Mouse (Mus musculus): ENCODE data around the gene Ift80. TPM values are rescaled to one million over a fixed set of nuclear protein-coding genes. Genes with fewer than 3 reads are reported as not detected.

The Ift80 gene
- polyA plus RNA-seq (2015; fragmentation: Nextera tagmentation; extraction: Ambion mirVana), result 5.6 and 6.2 TPM in 2 replicates

DNA sequence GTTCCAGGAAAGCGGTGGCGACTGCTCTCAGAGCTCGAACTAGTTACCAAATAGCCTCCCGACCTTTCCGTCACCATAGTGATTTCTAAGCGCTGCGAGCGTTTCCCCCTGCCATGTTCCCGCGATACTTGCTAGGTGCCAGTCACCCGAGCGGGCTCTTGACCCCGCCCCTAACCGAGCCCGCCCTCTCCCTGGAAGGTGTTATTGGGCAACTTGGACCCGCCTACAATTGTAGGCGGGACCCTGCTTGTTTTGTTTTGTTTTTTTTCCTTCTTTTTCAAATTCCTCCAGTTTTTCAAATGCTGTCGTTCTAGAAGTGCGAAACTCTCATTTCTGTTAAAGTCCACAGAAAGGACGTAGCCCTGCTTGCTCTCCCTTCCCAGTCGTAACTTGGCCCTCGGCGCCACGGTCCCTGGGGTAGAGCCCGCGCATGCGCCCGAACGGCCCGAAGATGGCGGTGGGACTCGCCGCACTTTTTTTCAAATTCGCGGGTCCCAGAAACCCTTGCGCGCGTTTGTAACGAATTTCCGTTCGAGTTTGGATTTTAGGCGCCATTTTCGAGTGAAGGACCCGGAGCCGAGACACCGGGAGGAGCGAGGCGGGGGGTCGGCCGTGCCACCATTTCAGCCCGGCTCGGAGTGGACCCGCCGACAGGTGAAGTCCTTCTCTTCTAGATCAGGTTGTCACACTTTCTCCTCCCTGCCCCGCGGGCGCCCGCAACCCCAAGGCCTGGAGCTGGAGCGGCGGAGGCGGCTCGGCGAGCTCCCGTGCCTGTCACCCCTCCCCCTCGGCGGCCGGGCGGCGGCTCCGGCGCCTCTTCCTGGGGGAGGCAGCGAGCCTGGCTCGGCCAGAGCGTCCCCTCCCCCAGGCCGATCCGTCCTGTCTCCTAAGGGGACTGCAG lies at the start of gene Ift80, which contains the start of gene Smc4:
Gene Ift80, minus strand, starts transcription at position 134 of the 901 bp plus-strand sequence.
Gene Smc4, plus strand, starts transcription at position 302 of the 901 bp plus-strand sequence.

DNA sequence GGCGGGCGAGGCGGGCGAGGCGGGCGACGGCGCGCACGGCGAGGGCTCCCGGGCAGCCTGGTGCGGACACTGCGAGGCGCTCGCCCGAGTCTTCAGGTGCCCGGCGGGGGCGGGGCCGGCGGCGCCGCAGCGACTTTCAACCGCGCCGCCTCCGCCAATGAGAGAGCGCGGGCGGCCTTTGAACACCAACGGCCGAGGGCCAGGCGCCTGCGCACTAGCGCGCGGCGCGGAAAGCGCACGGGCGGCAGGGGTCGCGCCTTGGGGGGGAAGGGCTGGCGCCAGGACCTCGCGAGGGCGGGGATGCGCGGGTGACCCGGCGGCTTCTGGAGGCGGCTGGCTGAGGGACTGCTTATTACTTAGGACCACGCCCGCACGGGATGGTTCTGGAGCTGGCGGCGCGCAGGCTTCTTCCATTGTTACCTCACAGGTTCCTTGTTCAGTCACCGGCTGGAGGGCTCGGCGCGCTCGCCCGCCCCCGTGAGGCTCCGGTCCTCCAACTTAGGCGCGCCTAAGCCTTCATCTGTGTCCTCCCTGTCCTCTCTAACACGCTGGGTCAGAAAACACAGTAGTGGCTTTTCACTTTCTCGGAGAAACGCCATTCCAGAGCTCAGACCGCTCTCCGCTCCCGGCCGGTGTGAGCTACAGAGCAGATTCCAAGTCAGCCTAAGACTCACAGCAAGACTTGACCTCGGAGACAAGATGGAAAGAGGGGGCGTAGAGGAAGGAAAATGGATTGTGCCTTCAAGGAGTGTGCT lies 40.5 kb upstream of the Ift80 start, which contains the start of gene Trim59:
Gene Trim59, minus strand, starts transcription at position 111 of the 755 bp plus-strand sequence.

DNA sequence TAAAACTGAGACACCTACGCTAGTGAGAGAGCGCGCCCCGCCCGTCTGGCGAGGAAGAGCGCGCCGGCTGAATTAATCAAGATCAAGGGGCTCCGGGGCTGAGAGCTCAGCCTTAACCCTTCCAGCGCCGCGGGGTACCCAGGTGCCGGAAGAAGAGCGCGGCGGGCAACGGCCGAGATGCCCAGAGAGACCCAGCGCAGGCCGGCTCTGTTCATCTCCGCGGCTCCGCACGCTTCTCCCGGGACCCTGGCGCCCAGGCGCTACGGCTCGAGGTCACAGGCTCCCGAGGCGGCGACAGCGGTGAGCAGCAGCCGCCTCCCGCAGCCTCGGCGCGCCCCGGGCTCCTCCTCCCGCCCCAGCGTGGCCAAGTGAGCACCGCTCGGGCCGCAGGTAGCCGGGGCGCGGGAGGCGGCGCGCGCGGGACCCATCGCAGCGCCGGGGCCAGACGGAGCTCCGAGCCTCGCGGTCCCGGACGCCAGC lies 135.1 kb downstream of the Ift80 start, which contains the start of gene 1110032F04Rik:
Gene 1110032F04Rik, plus strand, starts transcription at position 376 of the 480 bp plus-strand sequence.

MicroRNAs within 50 kb of the gene (microRNA counts, 519-probe panel; counts per million panel counts)
- microRNA mmu-miR-15b, result 5,764 counts per million, percentile 79 among the panel's probes with 10 or more counts

Small RNAs within 50 kb of the gene (microRNA-seq; reads per million reads assigned to microRNA genes)
- gene Mir15b, result 818 reads per million, percentile 73 among the genes with 10 or more reads in this experiment
- 477 reads per million, percentile 67 among the genes with 10 or more reads in this experiment for gene Mir16-2

Other genes starting within 250 kb of the Ift80 start
- gene 1110032F04Rik, start 135.0 kb downstream of the Ift80 start, polyA plus RNA-seq (2015; fragmentation: Nextera tagmentation; extraction: Ambion mirVana), result 7.1 and 7.6 TPM in 2 replicates
- gene Smc4, start 168 bp upstream of the Ift80 start, polyA plus RNA-seq (2015; fragmentation: Nextera tagmentation; extraction: Ambion mirVana), result 21.8 and 23.1 TPM in 2 replicates
- 12.9 and 15.3 TPM in 2 replicates for gene Trim59, start 40.2 kb upstream of the Ift80 start, polyA plus RNA-seq (2015; fragmentation: Nextera tagmentation; extraction: Ambion mirVana)
- 30.3 and 35.1 TPM in 2 replicates for gene Kpna4, start 122.5 kb upstream of the Ift80 start, polyA plus RNA-seq (2015; fragmentation: Nextera tagmentation; extraction: Ambion mirVana)
- not detected in 2 replicates for gene Arl14, start 217.8 kb upstream of the Ift80 start, polyA plus RNA-seq (2015; fragmentation: Nextera tagmentation; extraction: Ambion mirVana)

Data from neural tube, postnatal 0 days (tissue).